Mouse (Mus musculus): ENCODE measurements around the gene Abcf1. TPM values are rescaled to one million over a fixed set of nuclear protein-coding genes. Genes with fewer than 3 reads are reported as not detected.
"Not testable (repeated sequence)": the region's sequence is repeated elsewhere in the genome, so short reads cannot be mapped to it uniquely, and the experiment has no call there.

Gene Abcf1
- polyA plus RNA-seq, 1 experiment from 2014 or later, result 117 TPM

GRCm38 (mm10) chr17:35958533-35959223 lies 10.9 kb downstream of the Abcf1 start:
- no peaks in the 10 kb centered on the region for H3K27me3 ChIP-seq (ENCODE audit: control insufficient read depth, insufficient read depth, low read length)
- WGBS, result 95% methylated on average over 15 of the region's 15 CpGs
- H3K9ac ChIP-seq (ENCODE audit: low read depth, low read length), result no peak overlapping the region
- H3K27ac ChIP-seq (ENCODE audit: low read depth, low read length), result no peak overlapping the region
- H3K36me3 ChIP-seq (ENCODE audit: control insufficient read depth, insufficient read depth, low read length), result peaks cover 44% of the 10 kb centered on the region
- ATAC-seq (ENCODE audit: low FRiP score), result no peak
- H3K4me1 ChIP-seq (replicated peaks; ENCODE audit: control insufficient read depth, insufficient read depth, low read length), result no peaks in the 10 kb centered on the region
- no peaks in the 10 kb centered on the region for H3K9me3 ChIP-seq (ENCODE audit: control insufficient read depth, low read length)
- H3K4me3 ChIP-seq (ENCODE audit: low read depth, low read length), result no peak overlapping the region
- no peak overlapping the region for H3K4me2 ChIP-seq (replicated peaks; ENCODE audit: low read depth, low read length)
- no peak for DNase-seq (ENCODE audit: low spot score)

GRCm38 (mm10) chr17:35954665-35955064 lies 14.9 kb downstream of the Abcf1 start:
- Histone ChIP-seq H3K36me3 (ENCODE audit: control insufficient read depth, insufficient read depth, low read length) (peaks cover 24% of the 10 kb centered on the region), H3K9ac (ENCODE audit: low read depth, low read length) (no peak overlapping the region), H3K4me3 (ENCODE audit: low read depth, low read length) (no peak overlapping the region), H3K27me3 (ENCODE audit: control insufficient read depth, insufficient read depth, low read length) (no peaks in the 10 kb centered on the region), H3K4me1 (replicated peaks; ENCODE audit: control insufficient read depth, insufficient read depth, low read length) (no peaks in the 10 kb centered on the region), H3K27ac (ENCODE audit: low read depth, low read length) (no peak overlapping the region), H3K9me3 (ENCODE audit: control insufficient read depth, low read length) (no peaks in the 10 kb centered on the region), H3K4me2 (replicated peaks; ENCODE audit: low read depth, low read length) (no peak overlapping the region)
- DNase-seq (ENCODE audit: low spot score) (no peak), ATAC-seq (ENCODE audit: low FRiP score) (no peak)
- WGBS, result 76% methylated on average over 8 of the region's 8 CpGs

GRCm38 (mm10) chr17:35952559-35952958 lies 17.0 kb downstream of the Abcf1 start:
- WGBS, result 83% methylated on average over 2 of the region's 3 CpGs
- not testable (repeated sequence) for H3K36me3 ChIP-seq (ENCODE audit: control insufficient read depth, insufficient read depth, low read length); H3K4me3 ChIP-seq (ENCODE audit: low read depth, low read length); H3K27me3 ChIP-seq (ENCODE audit: control insufficient read depth, insufficient read depth, low read length); DNase-seq (ENCODE audit: low spot score); H3K4me1 ChIP-seq (replicated peaks; ENCODE audit: control insufficient read depth, insufficient read depth, low read length); H3K9me3 ChIP-seq (ENCODE audit: control insufficient read depth, low read length); H3K4me2 ChIP-seq (replicated peaks; ENCODE audit: low read depth, low read length); H3K27ac ChIP-seq (ENCODE audit: low read depth, low read length); ATAC-seq (ENCODE audit: low FRiP score); H3K9ac ChIP-seq (ENCODE audit: low read depth, low read length)

DNA sequence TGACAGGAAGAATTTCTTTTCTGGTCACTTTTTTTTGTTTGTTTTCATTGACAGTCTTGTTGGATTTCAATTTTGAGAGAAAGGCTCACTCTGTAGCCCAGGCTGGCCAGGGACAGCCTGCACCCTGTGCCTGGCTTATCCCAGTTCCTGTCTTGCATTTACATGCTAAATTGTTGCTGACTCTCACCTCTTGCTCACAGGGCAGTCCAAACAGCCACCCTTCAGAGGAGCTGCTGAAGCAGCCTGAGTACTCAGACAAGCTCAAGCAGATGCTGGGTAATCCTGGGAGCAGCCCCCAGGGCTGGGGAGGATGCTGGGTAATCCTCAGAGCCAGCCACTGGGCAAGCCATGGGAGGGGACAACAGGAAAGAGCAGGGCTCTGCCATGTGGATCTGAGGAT lies 18.6 kb downstream of the Abcf1 start:
- H3K4me3 ChIP-seq (ENCODE audit: low read depth, low read length); DNase-seq (ENCODE audit: low spot score); H3K27ac ChIP-seq (ENCODE audit: low read depth, low read length); H3K4me1 ChIP-seq (replicated peaks; ENCODE audit: control insufficient read depth, insufficient read depth, low read length); H3K9ac ChIP-seq (ENCODE audit: low read depth, low read length); H3K36me3 ChIP-seq (ENCODE audit: control insufficient read depth, insufficient read depth, low read length); H3K4me2 ChIP-seq (replicated peaks; ENCODE audit: low read depth, low read length); H3K9me3 ChIP-seq (ENCODE audit: control insufficient read depth, low read length); ATAC-seq (ENCODE audit: low FRiP score); H3K27me3 ChIP-seq (ENCODE audit: control insufficient read depth, insufficient read depth, low read length): not testable (repeated sequence)

GRCm38 (mm10) chr17:35939941-35940340 lies 29.6 kb downstream of the Abcf1 start:
- no peak overlapping the region for H3K27ac ChIP-seq (ENCODE audit: low read depth, low read length)
- no peaks in the 10 kb centered on the region for H3K36me3 ChIP-seq (ENCODE audit: control insufficient read depth, insufficient read depth, low read length)
- H3K9me3 ChIP-seq (ENCODE audit: control insufficient read depth, low read length), result no peaks in the 10 kb centered on the region
- WGBS, result 56% methylated on average over 1 of the region's 1 CpGs
- no peaks in the 10 kb centered on the region for H3K27me3 ChIP-seq (ENCODE audit: control insufficient read depth, insufficient read depth, low read length)
- no peaks in the 10 kb centered on the region for H3K4me1 ChIP-seq (replicated peaks; ENCODE audit: control insufficient read depth, insufficient read depth, low read length)
- no peak overlapping the region for H3K4me3 ChIP-seq (ENCODE audit: low read depth, low read length)
- ATAC-seq (ENCODE audit: low FRiP score) (no peak), DNase-seq (ENCODE audit: low spot score) (no peak)
- no peak overlapping the region for H3K9ac ChIP-seq (ENCODE audit: low read depth, low read length)
- H3K4me2 ChIP-seq (replicated peaks; ENCODE audit: low read depth, low read length), result no peak overlapping the region

- Histone ChIP-seq H3K27me3 (ENCODE audit: control insufficient read depth, insufficient read depth, low read length) (no peaks in the 10 kb centered on the region), H3K4me2 (replicated peaks; ENCODE audit: low read depth, low read length) (no peak overlapping the region), H3K9me3 (ENCODE audit: control insufficient read depth, low read length) (no peaks in the 10 kb centered on the region), H3K36me3 (ENCODE audit: control insufficient read depth, insufficient read depth, low read length) (no peaks in the 10 kb centered on the region), H3K4me3 (ENCODE audit: low read depth, low read length) (no peak overlapping the region), H3K27ac (ENCODE audit: low read depth, low read length) (no peak overlapping the region), H3K9ac (ENCODE audit: low read depth, low read length) (no peak overlapping the region), H3K4me1 (replicated peaks; ENCODE audit: control insufficient read depth, insufficient read depth, low read length) (no peaks in the 10 kb centered on the region)
- DNase-seq (ENCODE audit: low spot score), result no peak
- 50% methylated on average over 2 of the region's 2 CpGs for WGBS
- no peak for ATAC-seq (ENCODE audit: low FRiP score)
Measured at GRCm38 (mm10) chr17:35939108-35939507, 30.5 kb downstream of the Abcf1 start.

DNA sequence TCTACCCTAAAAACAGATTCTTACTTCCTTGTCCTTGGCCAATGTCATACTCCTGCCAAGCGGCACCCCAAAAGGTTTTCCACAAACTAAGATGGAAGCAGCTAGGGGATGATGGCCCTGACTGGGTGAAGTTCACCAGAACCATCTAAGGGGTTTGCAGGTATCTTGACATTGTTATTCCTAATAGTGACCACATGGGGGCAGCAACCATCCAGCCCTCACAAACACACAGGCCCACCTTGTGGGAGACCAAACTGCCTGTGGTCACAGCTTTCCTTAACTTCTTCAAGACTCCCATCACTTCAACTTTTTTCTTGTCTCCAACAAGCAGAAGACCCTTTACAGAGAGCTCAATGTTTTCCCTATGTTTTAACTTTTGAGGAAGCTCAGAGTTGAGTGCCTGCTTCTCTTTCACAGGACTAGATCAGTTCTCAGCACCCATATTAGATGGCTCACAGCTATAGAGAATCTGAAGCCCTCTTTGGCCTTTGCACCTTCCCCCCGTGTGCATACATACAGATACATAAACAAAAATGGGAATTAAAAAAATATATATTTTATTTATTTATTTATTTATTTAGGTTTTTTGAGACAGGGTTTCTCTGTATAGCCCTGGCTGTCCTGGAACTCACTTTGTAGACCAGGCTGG lies 31.7 kb downstream of the Abcf1 start:
- Histone ChIP-seq H3K27ac (ENCODE audit: low read depth, low read length) (no peak overlapping the region), H3K27me3 (ENCODE audit: control insufficient read depth, insufficient read depth, low read length) (no peaks in the 10 kb centered on the region), H3K4me2 (replicated peaks; ENCODE audit: low read depth, low read length) (no peak overlapping the region), H3K9me3 (ENCODE audit: control insufficient read depth, low read length) (no peaks in the 10 kb centered on the region), H3K4me1 (replicated peaks; ENCODE audit: control insufficient read depth, insufficient read depth, low read length) (no peaks in the 10 kb centered on the region), H3K9ac (ENCODE audit: low read depth, low read length) (no peak overlapping the region), H3K36me3 (ENCODE audit: control insufficient read depth, insufficient read depth, low read length) (no peaks in the 10 kb centered on the region), H3K4me3 (ENCODE audit: low read depth, low read length) (no peak overlapping the region)
- 44% methylated on average over 2 of the region's 2 CpGs for WGBS
- DNase-seq (ENCODE audit: low spot score), result peak; percentile 73
- peak; percentile 56; the same call in 1 of the 2 replicates for ATAC-seq (ENCODE audit: low FRiP score)

DNA sequence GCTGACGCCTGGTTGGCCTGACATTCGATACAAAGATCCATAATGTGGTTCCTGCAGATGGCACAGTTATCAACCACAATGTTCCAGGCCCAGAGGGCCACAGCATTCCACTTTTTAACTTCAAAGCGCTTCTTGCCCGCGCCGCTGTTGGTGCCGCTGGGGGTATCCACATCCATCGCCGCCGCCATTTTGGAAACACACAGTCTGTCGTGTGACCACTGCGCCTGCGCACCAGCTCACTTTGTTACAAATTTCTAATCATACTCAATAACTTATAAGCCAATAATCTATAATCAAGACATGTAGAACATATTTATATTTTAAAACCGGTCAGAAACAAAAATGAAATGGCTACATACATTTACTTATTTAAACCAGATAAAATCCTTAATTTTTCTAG lies 33.8 kb downstream of the Abcf1 start:
- not testable (repeated sequence) for H3K4me3 ChIP-seq (ENCODE audit: low read depth, low read length); H3K9me3 ChIP-seq (ENCODE audit: control insufficient read depth, low read length); H3K27ac ChIP-seq (ENCODE audit: low read depth, low read length); H3K4me1 ChIP-seq (replicated peaks; ENCODE audit: control insufficient read depth, insufficient read depth, low read length); H3K4me2 ChIP-seq (replicated peaks; ENCODE audit: low read depth, low read length); ATAC-seq (ENCODE audit: low FRiP score); DNase-seq (ENCODE audit: low spot score); H3K27me3 ChIP-seq (ENCODE audit: control insufficient read depth, insufficient read depth, low read length); H3K9ac ChIP-seq (ENCODE audit: low read depth, low read length); H3K36me3 ChIP-seq (ENCODE audit: control insufficient read depth, insufficient read depth, low read length)
- 90% methylated on average over 14 of the region's 14 CpGs for WGBS

- Histone ChIP-seq H3K4me1 (replicated peaks; ENCODE audit: control insufficient read depth, insufficient read depth, low read length) (no peaks in the 10 kb centered on the region), H3K9me3 (ENCODE audit: control insufficient read depth, low read length) (no peaks in the 10 kb centered on the region), H3K36me3 (ENCODE audit: control insufficient read depth, insufficient read depth, low read length) (peaks cover 17% of the 10 kb centered on the region), H3K4me3 (ENCODE audit: low read depth, low read length) (no peak overlapping the region), H3K27ac (ENCODE audit: low read depth, low read length) (no peak overlapping the region), H3K4me2 (replicated peaks; ENCODE audit: low read depth, low read length) (no peak overlapping the region), H3K9ac (ENCODE audit: low read depth, low read length) (no peak overlapping the region), H3K27me3 (ENCODE audit: control insufficient read depth, insufficient read depth, low read length) (no peaks in the 10 kb centered on the region)
- DNase-seq (ENCODE audit: low spot score) (no peak), ATAC-seq (ENCODE audit: low FRiP score) (no peak)
- WGBS, result 92% methylated on average over 4 of the region's 4 CpGs
Measured at GRCm38 (mm10) chr17:35932608-35933007, 37.0 kb downstream of the Abcf1 start.

All from hindbrain, embryonic 11.5 days (tissue).